Mouse (Mus musculus): ENCODE results near the gene Gm47985.
"Not testable (repeated sequence)": the region's sequence is repeated elsewhere in the genome, so short reads cannot be mapped to it uniquely, and the experiment has no call there.

GRCm38 (mm10) chr1:151208944-151209343, 26.6 kb downstream of the Gm47985 start:
- TF ChIP-seq EP300, CTCF (IDR thresholded peaks at IDR 0.05; ENCODE audit: low read depth): not testable (repeated sequence)
